Mouse (Mus musculus) C2C12 (cell line): ENCODE measurements around the gene Zbtb24.
"Not testable (repeated sequence)": the region's sequence is repeated elsewhere in the genome, so short reads cannot be mapped to it uniquely, and the experiment has no call there.

Experiments used
- CTCF ChIP-seq: IDR thresholded peaks from one replicate; pipeline ENCODE4 v1.5.1; 2011; ENCODE audit not compliant: control insufficient read depth, insufficient read depth, insufficient read length
- MYOD1 ChIP-seq: IDR thresholded peaks from one replicate; pipeline ENCODE4 v1.6.1; 2011; ENCODE audit warnings: low read depth; ENCODE audit not compliant: control insufficient read depth, insufficient read length

DNA sequence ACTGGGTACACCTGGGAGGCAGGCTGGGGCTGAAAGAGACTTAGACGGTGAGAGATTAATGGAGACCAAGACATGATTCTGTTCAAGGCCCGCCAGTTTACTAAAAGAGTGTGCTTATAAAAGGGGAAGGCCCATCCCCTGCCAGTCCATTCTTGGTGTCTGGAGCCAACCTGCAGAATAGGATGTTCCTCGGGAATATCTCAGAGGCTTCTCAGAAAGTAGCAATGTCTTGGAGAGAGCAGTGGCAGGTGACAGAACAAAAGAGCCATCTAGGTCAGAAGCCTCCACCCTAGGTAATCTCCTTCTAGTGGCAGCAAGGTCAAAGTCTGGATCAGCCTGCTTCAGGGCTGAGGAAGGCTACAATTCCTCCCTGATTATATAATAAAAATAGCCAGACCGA, 40.0 kb upstream of the Zbtb24 start:
- TF ChIP-seq MYOD1, CTCF: not testable (repeated sequence)
